Mouse (Mus musculus) left cerebral cortex, postnatal 4 days (tissue): Measurements from ENCODE around the gene Bloc1s2. TPM values are rescaled to one million over a fixed set of nuclear protein-coding genes. Genes with fewer than 3 reads are reported as not detected.
A peak's percentile ranks its signal among the peaks of the same experiment; 100 is the strongest.
"Not testable (repeated sequence)": the region's sequence is repeated elsewhere in the genome, so short reads cannot be mapped to it uniquely, and the experiment has no call there.

ENCODE experiments used
- DNase-seq: peaks from one replicate; pipeline ENCODE4 v3.0.0-alpha.2; 2022
- intact Hi-C: fragments of 180-260 bp; cut with DNase I; formaldehyde crosslinking; loops from one replicate; pipeline ENCODE4 v1.15.1; 2025
- total RNA-seq, 2 experiments: library from RNA; stranded (reverse); gene quantifications; 2 replicates each; pipeline ENCODE4 v1.2.3; 2021

Gene Bloc1s2
- total RNA-seq, 2 experiments from 2014 or later: 87.2 to 92.2 TPM

DNA sequence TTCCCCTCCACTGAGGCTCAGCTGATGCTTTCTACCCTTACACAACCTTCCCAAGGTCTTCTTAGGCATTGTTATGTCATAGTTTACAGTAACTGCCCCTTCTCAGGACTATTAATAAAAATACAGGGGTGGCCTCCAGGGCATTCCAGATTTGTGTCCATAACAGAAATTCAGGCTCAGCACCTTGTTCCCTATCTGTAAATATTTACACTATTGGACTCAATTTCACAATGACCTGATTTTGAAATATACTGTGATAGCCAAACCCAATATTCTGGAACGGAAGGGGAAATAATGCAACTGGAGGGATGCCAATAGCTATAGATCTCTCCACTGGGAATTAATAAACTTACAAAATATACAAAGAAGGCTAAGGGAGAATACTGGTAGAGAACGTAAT lies 17.7 kb downstream of the Bloc1s2 start:
- intact Hi-C loops: no loop called here
- no peak for DNase-seq

- intact Hi-C loops: no loop called here
- no peak for DNase-seq
Measured at GRCm38 (mm10) chr19:44127729-44128497, 18.3 kb downstream of the Bloc1s2 start.

DNA sequence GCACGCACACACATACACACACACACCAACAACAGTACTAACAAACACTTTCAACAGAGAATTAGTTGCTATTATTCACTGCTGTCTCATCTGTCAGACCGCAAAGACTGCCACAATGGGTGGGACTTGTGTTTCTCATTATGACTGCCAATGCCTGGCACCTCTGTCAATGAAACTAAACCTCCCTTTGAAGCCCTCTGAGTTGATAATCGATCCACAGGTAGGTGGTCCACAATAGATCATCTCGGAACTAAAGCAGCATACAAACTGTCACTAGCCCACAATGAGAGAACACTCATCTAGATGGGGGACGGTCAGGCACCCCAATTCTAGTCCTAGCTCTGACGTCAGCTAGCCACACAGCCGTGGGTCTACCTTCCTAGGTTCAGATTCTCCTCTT lies 25.1 kb downstream of the Bloc1s2 start:
- intact Hi-C loops: no loop called here
- DNase-seq: no peak

- intact Hi-C loops, DNase-seq: not testable (repeated sequence)
Measured at GRCm38 (mm10) chr19:44120686-44121085, 25.6 kb downstream of the Bloc1s2 start.

DNA sequence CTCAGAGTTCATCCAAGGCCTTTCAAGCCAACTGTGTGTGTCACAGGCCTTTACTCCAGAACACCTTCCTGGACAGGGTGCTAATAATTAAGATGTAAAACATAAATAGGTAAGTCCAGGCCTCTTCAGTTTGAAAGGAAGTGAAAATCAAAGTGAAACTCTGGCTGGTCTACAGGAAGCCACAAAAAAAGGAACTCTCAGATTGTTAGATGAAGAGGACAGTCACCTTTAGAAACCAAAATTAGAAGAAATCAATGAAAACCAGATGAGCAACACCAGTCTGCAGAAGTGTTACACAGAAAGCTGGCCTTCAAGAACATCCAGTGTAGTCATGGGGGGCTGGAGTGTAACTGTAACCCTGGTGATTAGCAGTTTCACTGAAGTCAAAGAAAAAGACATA lies 28.5 kb downstream of the Bloc1s2 start:
- intact Hi-C loops: no loop called here
- no peak for DNase-seq

DNA sequence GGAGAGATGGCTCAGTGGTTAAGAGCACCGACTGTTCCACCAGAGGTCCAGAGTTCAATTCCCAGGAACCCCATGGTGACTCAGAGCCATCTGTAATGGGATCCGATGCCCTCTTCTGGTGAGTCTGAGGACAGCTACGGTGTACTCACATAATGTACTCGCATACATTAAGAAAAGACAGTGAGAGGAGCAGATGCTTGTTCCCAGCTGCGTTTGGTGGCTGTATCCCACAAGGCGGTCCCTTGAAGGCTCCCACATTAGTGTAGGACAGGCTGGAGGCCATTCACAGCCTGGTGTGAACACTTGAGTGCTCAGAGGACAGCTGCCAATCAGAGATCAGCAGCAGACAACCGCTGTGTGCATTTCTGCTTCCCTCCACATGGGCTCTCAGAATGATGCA lies 34.5 kb downstream of the Bloc1s2 start:
- peak; percentile 2 for DNase-seq
- intact Hi-C loops: no loop called here

- intact Hi-C loops: no loop called here
- no peak for DNase-seq
Measured at GRCm38 (mm10) chr19:44110356-44110755, 35.9 kb downstream of the Bloc1s2 start.

- DNase-seq: peak; percentile 14
- intact Hi-C loops: no loop called here
Measured at GRCm38 (mm10) chr19:44108996-44109395, 37.2 kb downstream of the Bloc1s2 start.

DNA sequence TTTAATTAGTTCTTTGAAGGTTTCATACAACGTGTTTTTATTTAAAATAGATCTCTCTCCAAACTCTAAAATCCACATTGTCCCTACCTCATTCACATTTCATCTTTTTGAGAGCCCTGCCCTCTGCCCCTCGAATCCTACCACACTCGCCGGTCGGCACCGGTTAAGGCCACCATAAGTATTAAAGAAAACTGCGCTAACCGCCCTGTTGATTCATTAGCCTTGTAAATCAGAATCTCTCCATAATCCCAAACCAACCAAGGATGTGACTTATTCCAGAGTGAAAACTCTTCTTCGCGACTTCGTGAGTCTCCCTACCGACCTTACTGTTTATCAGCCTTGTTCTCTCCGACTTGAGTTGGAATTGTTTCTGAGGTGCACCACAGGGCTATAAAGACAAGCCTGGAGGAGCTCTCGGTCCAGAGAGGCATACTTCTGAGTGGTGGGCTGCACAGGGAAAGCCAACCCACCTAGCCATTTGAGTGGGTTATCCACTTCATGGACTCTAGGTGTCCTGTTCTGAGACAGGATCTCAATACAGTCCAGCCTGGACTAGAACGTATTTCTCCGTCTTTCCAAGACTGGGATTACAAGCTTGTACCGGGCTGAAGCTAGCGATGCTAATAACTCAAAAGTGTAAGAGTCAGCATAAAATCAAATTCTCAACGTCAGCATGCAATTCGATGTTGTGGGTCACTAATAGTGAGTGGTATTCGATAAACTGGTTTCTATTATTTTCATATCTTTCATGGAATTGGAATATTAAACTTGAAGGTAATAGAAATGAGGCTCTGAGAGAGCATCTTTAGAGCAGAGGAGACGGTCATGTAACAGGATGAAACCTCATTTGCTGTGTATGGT lies 38.4 kb downstream of the Bloc1s2 start:
- no peak for DNase-seq
- intact Hi-C loops: no loop called here

DNA sequence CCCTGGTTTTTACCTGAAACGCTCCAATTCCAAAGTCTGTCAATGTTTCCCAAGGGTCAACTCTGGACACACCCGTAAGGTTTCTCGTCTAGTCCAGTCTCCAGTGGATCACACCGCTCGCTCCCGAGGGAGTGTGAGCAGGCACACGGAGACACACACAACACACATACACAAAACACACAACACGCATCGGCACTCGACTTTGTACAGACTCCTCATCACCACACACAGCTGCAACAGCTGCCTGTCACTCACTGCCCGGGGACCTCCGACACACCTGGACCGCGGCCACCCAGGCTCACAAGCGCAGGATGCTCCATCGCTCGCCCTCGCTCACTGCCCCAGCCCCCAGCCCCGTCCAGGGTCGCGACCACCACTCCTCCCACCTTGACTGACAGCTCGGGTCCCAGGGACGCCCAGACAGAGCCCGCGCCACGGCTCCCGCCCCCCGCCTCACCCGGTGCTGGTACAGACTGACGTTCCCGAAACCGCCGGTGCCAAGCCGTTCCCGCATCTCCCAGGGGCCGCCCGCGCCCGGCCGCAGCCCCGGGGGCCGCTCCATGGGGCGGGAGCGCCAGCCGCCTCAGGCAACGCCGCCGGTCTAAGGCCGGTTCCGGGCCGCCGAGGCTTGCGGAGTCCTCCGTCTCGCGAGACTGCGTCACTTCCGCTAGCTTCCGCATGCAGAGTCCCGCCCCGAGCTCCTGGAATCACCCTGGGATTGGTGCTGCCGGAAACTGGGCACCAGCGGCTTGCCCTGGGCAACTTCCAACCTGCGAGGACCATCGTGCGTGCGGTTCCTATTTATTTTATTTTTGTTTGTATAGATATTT lies 39.2 kb downstream of the Bloc1s2 start, which contains the start of gene Chuk:
TSS of gene Chuk (minus strand) at position 650 of the 830 bp plus-strand sequence.
- intact Hi-C loops: no loop called here

GRCm38 (mm10) chr19:44104393-44104792 lies 41.9 kb downstream of the Bloc1s2 start:
- intact Hi-C loops: no loop called here

More for the DNA sequence above, 39.2 kb downstream of the Bloc1s2 start, which contains the start of gene Chuk:
- peak; percentile 96 for DNase-seq

DNA sequence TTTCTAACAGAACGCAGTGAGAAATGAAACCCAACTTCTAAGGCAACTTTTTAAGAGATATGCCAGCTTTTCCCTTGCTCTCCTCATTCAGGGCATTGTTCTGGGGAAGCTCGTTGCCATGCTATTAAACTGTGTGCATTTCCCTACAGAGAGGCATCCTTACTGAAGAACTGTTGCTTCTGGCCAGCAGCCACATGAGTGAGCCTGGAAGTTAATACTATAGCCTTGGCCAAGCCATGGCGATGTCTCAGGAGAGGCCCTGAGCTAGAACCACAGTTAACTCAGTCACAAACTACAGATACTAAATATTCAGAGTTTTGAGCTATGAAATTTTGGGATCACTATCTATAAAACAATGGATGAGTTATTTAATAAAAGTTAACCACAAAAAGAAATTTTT lies 43.2 kb downstream of the Bloc1s2 start:
- DNase-seq: no peak
- intact Hi-C loops: no loop called here

More at GRCm38 (mm10) chr19:44104393-44104792, 41.9 kb downstream of the Bloc1s2 start:
- no peak for DNase-seq

GRCm38 (mm10) chr19:44100840-44101239 lies 45.4 kb downstream of the Bloc1s2 start:
- intact Hi-C loops: no loop called here
- no peak for DNase-seq

Other genes starting within 250 kb of the Bloc1s2 start
- gene Dnmbp, start 206.3 kb downstream of the Bloc1s2 start, total RNA-seq: 10 to 100 TPM; 11.3 to 11.4 TPM
- under 1 TPM in 1 of 2 experiments, not detected in 1; 0.18 TPM for gene Cpn1, start 159.9 kb downstream of the Bloc1s2 start, total RNA-seq
- not detected for gene Cyp2c23, start 117.2 kb downstream of the Bloc1s2 start, total RNA-seq
- 10 to 100 TPM; 23.4 to 26.1 TPM for gene Erlin1, start 76.7 kb downstream of the Bloc1s2 start, total RNA-seq
- 10 to 100 TPM; 61.4 to 64.7 TPM for gene Chuk, start 39.0 kb downstream of the Bloc1s2 start, total RNA-seq
- 10 to 100 TPM; 21.7 to 24.4 TPM for gene Cwf19l1, start 10.6 kb downstream of the Bloc1s2 start, total RNA-seq
- not detected for gene Pkd2l1, start 46.0 kb upstream of the Bloc1s2 start, total RNA-seq
- 1 to 10 TPM; 1.2 to 1.9 TPM for gene Scd3, start 56.8 kb upstream of the Bloc1s2 start, total RNA-seq
- gene Scd2, start 147.2 kb upstream of the Bloc1s2 start, total RNA-seq: 100 to 1,000 TPM; 554 to 565 TPM
- gene Scd4, start 186.6 kb upstream of the Bloc1s2 start, total RNA-seq: 1 to 10 TPM; 1.7 to 2.3 TPM